In the genomic region with DNA sequence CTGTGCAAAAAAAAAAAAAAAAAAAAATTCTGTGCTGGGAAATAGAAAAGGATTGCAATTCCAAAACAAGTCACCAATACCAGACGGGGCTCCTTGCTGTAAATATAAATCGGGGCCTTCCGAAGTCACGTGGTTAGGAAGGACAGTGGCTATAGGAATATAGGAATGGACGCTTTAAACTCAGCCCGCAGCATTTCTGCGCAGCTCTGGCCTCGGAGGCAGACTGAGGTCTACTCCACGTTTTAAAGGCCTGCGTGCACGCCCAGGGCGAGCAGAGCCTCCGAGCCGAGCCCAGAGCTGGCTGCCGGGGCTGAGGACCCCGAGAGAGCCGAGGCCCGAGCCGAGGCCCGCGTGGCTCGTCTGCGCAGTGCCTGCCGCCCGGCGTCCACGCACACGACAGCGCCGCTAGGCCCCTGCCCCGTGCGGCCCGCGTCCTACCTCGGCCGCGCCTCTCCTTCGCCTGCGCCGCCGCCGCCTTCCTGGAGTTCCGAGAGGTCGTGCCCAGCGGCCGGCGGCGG, we compare ENCODE assay signal across 8 mouse cellular contexts. TPM values are rescaled to one million over a fixed set of nuclear protein-coding genes. Genes with fewer than 3 reads are reported as not detected.
DNase-seq lines count a peak whose midpoint lies in the region; ATAC-seq and TF ChIP-seq lines count a peak whose summit lies in the region.

No protein-coding gene starts in this region.

- no peaks in the 10 kb centered on the region for H3K36me3 ChIP-seq in liver, embryonic 14.5 days (replicated peaks; ENCODE audit: control insufficient read depth, insufficient read depth, low read depth)
- H3K36me3 ChIP-seq in stomach, embryonic 15.5 days: no peaks in the 10 kb centered on the region

- no peak for TF ChIP-seq CTCF in liver, embryonic 14.5 days (IDR thresholded peaks at IDR 0.05; ENCODE audit: low read depth)

- no peak overlapping the region for H3K27ac ChIP-seq in liver, embryonic 14.5 days
- peak overlapping the region; percentile 95 for H3K27ac ChIP-seq in stomach, embryonic 15.5 days

- TF ChIP-seq EP300 in liver, embryonic 14.5 days (IDR thresholded peaks at IDR 0.05; ENCODE audit: low read depth): no peak

- peak overlapping the region; percentile 75 for H3K4me2 ChIP-seq in liver, embryonic 14.5 days (ENCODE audit: low read depth)
- H3K4me2 ChIP-seq in stomach, embryonic 15.5 days: peak overlapping the region; percentile 73

- 0 out of 4 replicates have a peak, but pooled peaks cover 0 to 3% of the 10 kb centered on the region in 2 experiments for H3K4me1 ChIP-seq in liver, embryonic 14.5 days (replicated peaks; ENCODE audit: control insufficient read depth in 2 of 2, insufficient read depth in 2 of 2, low read length in 1 of 2)
- H3K4me1 ChIP-seq in stomach, embryonic 15.5 days: no peaks in the 10 kb centered on the region

- ATAC-seq in liver, embryonic 14.5 days (ENCODE audit: insufficient read depth): peak; percentile 70
- ATAC-seq in stomach, embryonic 15.5 days (ENCODE audit: insufficient read depth, low FRiP score, low read depth): peak; percentile 59

- H3K4me3 ChIP-seq in liver, embryonic 14.5 days (ENCODE audit: insufficient read depth in 1 of 2, low read depth in 2 of 2, low read length in 2 of 2): peak overlapping the region; percentile 67
- H3K4me3 ChIP-seq in stomach, embryonic 15.5 days (replicated peaks): peak overlapping the region; percentile 83

- WGBS in liver, embryonic 14.5 days (ENCODE audit: insufficient replicate concordance): 1% methylated on average over 48 of the region's 48 CpGs
- WGBS in stomach, embryonic 15.5 days: 0% methylated on average over 47 of the region's 48 CpGs

- peak; percentile 66 for DNase-seq in embryo, embryonic 10.5 days (ENCODE audit: low spot score)
- DNase-seq in embryo, embryonic 9.5 days (ENCODE audit: extremely low spot score): no peak
- peak; percentile 20 for DNase-seq in ovary, postnatal 14 days (ENCODE audit: low spot score)
- DNase-seq in ovary, postnatal 10 days (ENCODE audit: low spot score): no peak
- DNase-seq in forelimb bud, embryonic 11.5 days (ENCODE audit: low read depth, low spot score): peak; percentile 66
- DNase-seq in liver, embryonic 14.5 days (ENCODE audit: low read depth in 3 of 3, low spot score in 3 of 3): peak in 2 of 3 experiments; percentile 12 to 14
- DNase-seq in Muller cell, postnatal 12 days (ENCODE audit: inconsistent ontology term): no peak

- no peaks in the 10 kb centered on the region for H3K9me3 ChIP-seq in liver, embryonic 14.5 days (ENCODE audit: control insufficient read depth, low read length)
- no peaks in the 10 kb centered on the region for H3K9me3 ChIP-seq in stomach, embryonic 15.5 days

- H3K27me3 ChIP-seq in liver, embryonic 14.5 days (ENCODE audit: control insufficient read depth, insufficient read depth, low read length): no peaks in the 10 kb centered on the region
- no peaks in the 10 kb centered on the region for H3K27me3 ChIP-seq in stomach, embryonic 15.5 days (replicated peaks)

- H3K9ac ChIP-seq in liver, embryonic 14.5 days (replicated peaks): peak overlapping the region; percentile 39
- peak overlapping the region; percentile 82 for H3K9ac ChIP-seq in stomach, embryonic 15.5 days

RNA-seq across cellular contexts. Expression of gene Rxylt1, which starts 0.7 kb away (rescaled TPM):
- 1.5 and 4.2 TPM in 2 replicates for polyA plus RNA-seq in liver, embryonic 14.5 days (2012; rRNA removed)
- polyA plus RNA-seq in liver, embryonic 14.5 days (2014; fragmentation: Nextera tagmentation; extraction: Ambion mirVana): 12.9 and 13.6 TPM in 2 replicates
- 48.8 and 52.7 TPM in 2 replicates for polyA plus RNA-seq in stomach, embryonic 15.5 days (2015; fragmentation: Nextera tagmentation; extraction: Ambion mirVana)

RNA-seq across cellular contexts. Expression of gene Srgap1, which starts 49.4 kb away (rescaled TPM):
- 0.60 and 0.66 TPM in 2 replicates for polyA plus RNA-seq in liver, embryonic 14.5 days (2012; rRNA removed)
- polyA plus RNA-seq in liver, embryonic 14.5 days (2014; fragmentation: Nextera tagmentation; extraction: Ambion mirVana): 0.59 and 0.79 TPM in 2 replicates
- polyA plus RNA-seq in stomach, embryonic 15.5 days (2015; fragmentation: Nextera tagmentation; extraction: Ambion mirVana): 10.0 and 10.4 TPM in 2 replicates

Comparison
In these comparisons a context has a peak if more than half of its experiments do, and no peak if none do; other contexts are left out.
1. DNase-seq: peak in embryo, embryonic 10.5 days (single experiment), ovary, postnatal 14 days (single experiment), forelimb bud, embryonic 11.5 days (single experiment) and liver, embryonic 14.5 days (2 of 3); none in embryo, embryonic 9.5 days (single experiment), ovary, postnatal 10 days (single experiment) and Muller cell, postnatal 12 days (single experiment).